Mouse (Mus musculus) CH12.LX (cell line): ENCODE results near the gene Amhr2.

Source experiments
- CTCF ChIP-seq, 2 experiments: IDR thresholded peaks in 1 of 2; conservative IDR thresholded peaks in 1 of 2; 2 replicates each; pipeline ENCODE4 v1.5.1; 2011 to 2012; ENCODE audit warnings: low read depth in 2 of 2, low read length in 2 of 2, improper control_type of control experiment in 1 of 2, inconsistent platforms in 1 of 2, mild to moderate bottlenecking in 1 of 2, moderate library complexity in 1 of 2
- E2F4 ChIP-seq: IDR thresholded peaks from 2 replicates; pipeline ENCODE4 v1.6.1; 2011; ENCODE audit warnings: low read depth, low read length, improper control_type of control experiment; ENCODE audit not compliant: insufficient replicate concordance
- MAFK ChIP-seq: IDR thresholded peaks from 2 replicates; pipeline ENCODE4 v1.6.1; 2011; ENCODE audit warnings: low read length, improper control_type of control experiment; ENCODE audit not compliant: insufficient replicate concordance
- POLR2A ChIP-seq: IDR thresholded peaks from 2 replicates; pipeline ENCODE4 v1.6.1; 2011; ENCODE audit warnings: low read depth, mild to moderate bottlenecking, improper control_type of control experiment, low read length

GRCm38 (mm10) chr15:102445146-102445545, at the start of gene Amhr2:
- TF ChIP-seq POLR2A (no peak), CTCF (conservative IDR thresholded peaks at IDR 0.05 in 1 of 2, IDR thresholded peaks at IDR 0.05 in 1 of 2; ENCODE audit: low read depth in 2 of 2, low read length in 2 of 2) (no peak), E2F4 (no peak), MAFK (no peak)
